Mouse (Mus musculus): ENCODE results near the gene Ankzf1. TPM values are rescaled to one million over a fixed set of nuclear protein-coding genes. Genes with fewer than 3 reads are reported as not detected.

Ankzf1 gene
- polyA plus RNA-seq, 1 experiment from 2014 or later: 24.6 TPM

DNA sequence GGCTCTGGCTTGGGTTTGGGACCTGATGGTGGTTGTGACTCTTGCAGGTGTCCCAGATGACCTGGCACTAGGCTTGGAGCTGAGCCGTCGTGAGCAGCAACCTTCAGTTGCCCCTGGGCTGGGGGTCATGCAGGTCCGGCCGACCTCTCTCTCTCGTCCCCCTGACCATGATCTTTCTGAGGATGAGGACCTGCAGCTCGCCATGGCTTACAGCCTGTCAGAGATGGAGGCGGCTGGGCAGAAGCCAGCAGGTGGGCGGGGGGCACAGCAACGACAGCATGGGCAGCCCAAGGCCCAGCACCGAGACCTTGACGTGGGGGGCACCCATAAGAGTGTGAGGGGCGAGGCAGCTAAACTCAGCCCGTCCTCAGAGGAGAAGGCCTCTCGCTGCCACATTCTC is 51.5 kb downstream of the Ankzf1 start:
- Histone ChIP-seq H3K27me3 (ENCODE audit: control insufficient read depth, insufficient read depth, low read depth, low read length) (no peaks in the 10 kb centered on the region), H3K4me1 (replicated peaks; ENCODE audit: control insufficient read depth, insufficient read depth, low read length) (peaks cover 10% of the 10 kb centered on the region), H3K4me3 (ENCODE audit: low read length) (no peak overlapping the region), H3K9ac (ENCODE audit: low read length) (no peak overlapping the region), H3K9me3 (ENCODE audit: control insufficient read depth, low read length) (no peaks in the 10 kb centered on the region), H3K4me2 (ENCODE audit: low read depth, low read length) (no peak overlapping the region), H3K27ac (ENCODE audit: low read length) (no peak overlapping the region), H3K36me3 (ENCODE audit: control insufficient read depth, insufficient read depth, low read length) (peaks cover 3% of the 10 kb centered on the region; the same call in 1 of the 2 replicates)
- 84% methylated on average over 14 of the region's 14 CpGs for WGBS
- no peak for ATAC-seq (ENCODE audit: low read depth)

DNA sequence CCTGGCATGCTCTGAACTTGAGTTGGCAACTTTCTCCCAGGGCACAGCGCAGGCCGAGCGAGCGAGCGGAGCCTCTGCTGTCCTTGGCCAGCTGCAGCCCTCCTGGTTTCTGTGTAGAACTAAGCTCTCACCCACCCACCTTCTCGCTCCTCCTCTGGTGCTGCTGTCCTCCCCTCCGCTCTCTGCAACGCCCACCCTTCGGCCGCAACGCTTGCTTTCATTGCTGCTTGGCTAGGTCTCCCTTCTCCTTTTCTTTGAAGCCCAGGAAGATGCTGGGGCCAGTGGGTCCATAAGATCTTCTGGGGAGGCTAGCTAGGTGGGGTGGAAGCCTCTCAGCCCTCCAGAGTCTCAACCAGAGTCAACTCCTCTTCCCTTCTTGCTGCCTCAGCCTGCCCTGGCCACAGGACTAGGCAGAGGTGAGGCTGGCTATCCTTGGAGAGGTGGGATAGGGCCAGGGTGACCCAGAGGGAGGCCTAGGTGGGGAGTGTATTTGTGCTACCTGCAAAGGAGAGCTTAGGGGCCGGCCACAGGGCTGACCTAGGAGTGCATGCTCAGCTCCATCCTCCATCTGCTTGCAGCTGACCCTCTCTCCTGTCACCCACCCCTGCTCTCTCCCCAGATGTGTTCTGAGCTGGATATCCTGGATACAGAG is 52.4 kb downstream of the Ankzf1 start:
- H3K36me3 ChIP-seq (ENCODE audit: control insufficient read depth, insufficient read depth, low read length): peaks cover 3% of the 10 kb centered on the region; the same call in 1 of the 2 replicates
- H3K27me3 ChIP-seq (ENCODE audit: control insufficient read depth, insufficient read depth, low read depth, low read length): no peaks in the 10 kb centered on the region
- no peak overlapping the region for H3K9ac ChIP-seq (ENCODE audit: low read length)
- 89% methylated on average over 12 of the region's 12 CpGs for WGBS
- no peak overlapping the region for H3K4me2 ChIP-seq (ENCODE audit: low read depth, low read length)
- H3K4me1 ChIP-seq (replicated peaks; ENCODE audit: control insufficient read depth, insufficient read depth, low read length): peaks cover 11% of the 10 kb centered on the region
- H3K4me3 ChIP-seq (ENCODE audit: low read length): no peak overlapping the region
- H3K27ac ChIP-seq (ENCODE audit: low read length): no peak overlapping the region
- no peaks in the 10 kb centered on the region for H3K9me3 ChIP-seq (ENCODE audit: control insufficient read depth, low read length)
- ATAC-seq (ENCODE audit: low read depth): peak; percentile 11; the same call in 1 of the 2 replicates

DNA sequence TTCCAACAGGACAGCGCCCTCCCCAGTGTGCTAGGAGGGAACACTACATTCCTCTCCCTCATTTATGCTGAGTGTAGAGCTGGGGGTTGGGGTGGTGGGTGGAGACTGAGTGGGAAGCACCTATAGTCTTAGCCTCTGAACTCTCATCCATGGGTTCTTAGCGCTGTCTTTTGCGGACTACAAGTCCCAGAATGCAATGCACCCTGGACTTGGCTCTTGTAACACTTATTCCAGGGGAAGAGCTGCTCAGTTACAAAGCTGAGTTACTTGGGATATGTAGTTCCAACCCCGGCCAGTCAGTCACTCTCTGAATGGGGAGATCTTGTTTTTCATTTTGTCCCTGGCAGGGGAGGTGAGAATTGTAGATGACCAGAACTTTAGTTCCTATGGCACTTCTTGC is 52.9 kb downstream of the Ankzf1 start:
- H3K4me3 ChIP-seq (ENCODE audit: low read length): no peak overlapping the region
- H3K27me3 ChIP-seq (ENCODE audit: control insufficient read depth, insufficient read depth, low read depth, low read length): no peaks in the 10 kb centered on the region
- H3K4me1 ChIP-seq (replicated peaks; ENCODE audit: control insufficient read depth, insufficient read depth, low read length): peaks cover 11% of the 10 kb centered on the region
- no peaks in the 10 kb centered on the region for H3K9me3 ChIP-seq (ENCODE audit: control insufficient read depth, low read length)
- peaks cover 3% of the 10 kb centered on the region; the same call in 1 of the 2 replicates for H3K36me3 ChIP-seq (ENCODE audit: control insufficient read depth, insufficient read depth, low read length)
- no peak overlapping the region for H3K27ac ChIP-seq (ENCODE audit: low read length)
- peak; percentile 72 for ATAC-seq (ENCODE audit: low read depth)
- H3K9ac ChIP-seq (ENCODE audit: low read length): no peak overlapping the region
- no peak overlapping the region for H3K4me2 ChIP-seq (ENCODE audit: low read depth, low read length)
- 26% methylated on average over 4 of the region's 4 CpGs for WGBS

DNA sequence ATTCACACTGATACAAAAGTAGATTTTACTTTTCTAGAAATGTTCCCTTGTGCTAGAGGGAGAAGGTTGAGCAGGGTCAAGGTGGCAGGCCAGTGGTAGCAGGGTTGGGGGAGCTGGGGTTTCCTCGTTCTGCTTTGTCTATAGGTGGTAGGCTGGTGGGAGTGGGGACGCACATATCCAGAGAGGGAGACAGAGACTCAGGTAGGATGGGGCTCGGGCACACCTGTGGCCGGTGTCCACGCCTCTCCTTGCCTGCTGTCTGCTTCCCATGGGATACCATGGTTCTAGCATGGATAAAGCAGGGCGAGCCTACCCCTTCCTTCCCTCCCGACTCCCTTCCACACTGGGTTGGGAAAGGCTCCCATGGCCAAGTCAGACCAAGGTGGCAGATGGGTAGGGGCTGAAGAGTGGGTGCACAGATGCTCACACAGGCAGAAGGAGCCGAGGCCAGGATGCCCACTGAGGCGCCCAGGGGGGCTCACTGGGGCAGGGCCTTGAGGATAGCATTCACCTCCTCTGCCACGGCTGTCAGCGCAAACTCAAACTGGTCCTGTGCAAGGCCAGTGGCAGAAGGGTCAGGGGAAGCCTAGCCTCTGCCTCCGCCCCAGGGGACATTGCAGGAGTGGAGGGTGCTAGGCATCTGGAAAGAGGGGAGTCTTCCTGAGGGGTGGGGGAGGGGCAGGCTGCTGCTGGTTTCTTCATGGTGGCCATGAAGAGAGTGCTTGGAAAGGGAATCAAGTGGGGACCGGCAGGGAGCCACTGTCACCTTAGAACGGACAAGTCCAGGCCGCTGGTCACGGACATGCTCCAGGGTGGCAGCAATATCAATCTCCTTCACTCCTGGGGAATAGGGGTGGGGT is 55.4 kb downstream of the Ankzf1 start:
- no peak overlapping the region for H3K4me3 ChIP-seq (ENCODE audit: low read length)
- peak overlapping the region; percentile 8; the same call in 1 of the 2 replicates for H3K9ac ChIP-seq (ENCODE audit: low read length)
- peaks cover 13% of the 10 kb centered on the region for H3K4me1 ChIP-seq (replicated peaks; ENCODE audit: control insufficient read depth, insufficient read depth, low read length)
- no peak overlapping the region for H3K4me2 ChIP-seq (ENCODE audit: low read depth, low read length)
- H3K27me3 ChIP-seq (ENCODE audit: control insufficient read depth, insufficient read depth, low read depth, low read length): no peaks in the 10 kb centered on the region
- no peak for ATAC-seq (ENCODE audit: low read depth)
- peaks cover 3% of the 10 kb centered on the region; the same call in 1 of the 2 replicates for H3K36me3 ChIP-seq (ENCODE audit: control insufficient read depth, insufficient read depth, low read length)
- no peaks in the 10 kb centered on the region for H3K9me3 ChIP-seq (ENCODE audit: control insufficient read depth, low read length)
- 76% methylated on average over 16 of the region's 16 CpGs for WGBS
- no peak overlapping the region for H3K27ac ChIP-seq (ENCODE audit: low read length)

DNA sequence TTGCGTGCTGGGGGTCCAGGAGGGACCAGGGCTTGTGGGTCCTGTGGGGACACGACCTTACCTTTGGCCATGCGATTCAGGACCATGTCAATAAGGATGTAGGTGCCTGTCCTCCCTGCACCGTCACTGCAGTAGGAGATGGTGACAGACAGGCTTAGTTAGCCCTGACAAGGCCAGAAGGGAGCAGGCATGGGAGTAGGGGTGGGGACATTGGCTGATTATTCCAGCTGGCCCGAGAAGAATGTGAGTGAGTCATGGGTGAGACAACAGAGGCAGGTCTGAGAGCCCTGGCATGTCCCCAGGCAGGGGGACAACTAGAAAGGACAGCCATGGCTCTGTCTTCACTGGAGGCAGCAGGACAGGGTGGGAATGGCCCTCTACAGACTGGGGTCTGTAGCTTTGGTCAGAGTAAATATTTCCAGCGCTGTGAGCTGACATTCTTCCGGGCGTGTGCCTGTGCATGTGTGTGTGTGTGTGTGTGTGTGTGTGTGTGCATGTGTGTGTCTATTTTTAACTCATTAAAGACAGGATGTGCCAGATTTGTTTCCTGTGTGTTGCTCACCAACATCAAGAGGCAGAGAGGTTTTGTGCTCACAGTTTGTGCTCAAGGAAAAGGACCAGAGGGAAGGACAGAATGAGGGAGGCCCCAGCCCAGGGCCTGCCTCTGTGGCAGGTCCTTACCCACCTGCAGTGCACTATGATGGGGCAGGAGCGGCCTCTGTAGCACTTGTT is 56.3 kb downstream of the Ankzf1 start:
- Histone ChIP-seq H3K9me3 (ENCODE audit: control insufficient read depth, low read length) (no peaks in the 10 kb centered on the region), H3K27me3 (ENCODE audit: control insufficient read depth, insufficient read depth, low read depth, low read length) (no peaks in the 10 kb centered on the region), H3K4me1 (replicated peaks; ENCODE audit: control insufficient read depth, insufficient read depth, low read length) (peaks cover 13% of the 10 kb centered on the region), H3K4me2 (ENCODE audit: low read depth, low read length) (no peak overlapping the region), H3K36me3 (ENCODE audit: control insufficient read depth, insufficient read depth, low read length) (peaks cover 3% of the 10 kb centered on the region; the same call in 1 of the 2 replicates), H3K4me3 (ENCODE audit: low read length) (no peak overlapping the region), H3K9ac (ENCODE audit: low read length) (peak overlapping the region; percentile 40; the same call in 1 of the 2 replicates), H3K27ac (ENCODE audit: low read length) (peak overlapping the region; percentile 39)
- WGBS: 28% methylated on average over 9 of the region's 9 CpGs
- ATAC-seq (ENCODE audit: low read depth): peak; percentile 56

Small RNA genes lying within 50 kb of the gene (microRNA-seq; reads per million reads assigned to microRNA genes)
- not detected for gene Gm27943

Other genes with a start within 250 kb of the Ankzf1 start
- 0.18 and 0.21 TPM in 2 replicates for gene Ihh, start 240.5 kb upstream of the Ankzf1 start, polyA plus RNA-seq (2015; fragmentation: Nextera tagmentation; extraction: Ambion mirVana)
- gene Nhej1, start 67.0 kb upstream of the Ankzf1 start, polyA plus RNA-seq (2015; fragmentation: Nextera tagmentation; extraction: Ambion mirVana): 10.4 and 10.5 TPM in 2 replicates
- 0.33 and 0.36 TPM in 2 replicates for gene Slc23a3, start 58.3 kb upstream of the Ankzf1 start, polyA plus RNA-seq (2015; fragmentation: Nextera tagmentation; extraction: Ambion mirVana)
- 44.8 and 50.1 TPM in 2 replicates for gene Cnppd1, start 49.4 kb upstream of the Ankzf1 start, polyA plus RNA-seq (2015; fragmentation: Nextera tagmentation; extraction: Ambion mirVana)
- gene Retreg2, start 49.4 kb upstream of the Ankzf1 start, polyA plus RNA-seq (2015; fragmentation: Nextera tagmentation; extraction: Ambion mirVana): 44.5 and 46.9 TPM in 2 replicates
- 42.9 and 46.1 TPM in 2 replicates for gene Zfand2b, start 23.5 kb upstream of the Ankzf1 start, polyA plus RNA-seq (2015; fragmentation: Nextera tagmentation; extraction: Ambion mirVana)
- gene Abcb6, start 11.8 kb upstream of the Ankzf1 start, polyA plus RNA-seq (2015; fragmentation: Nextera tagmentation; extraction: Ambion mirVana): 16.3 and 18.8 TPM in 2 replicates
- 26.4 and 29.1 TPM in 2 replicates for gene Atg9a, start within 50 bp of the Ankzf1 start, polyA plus RNA-seq (2015; fragmentation: Nextera tagmentation; extraction: Ambion mirVana)
- gene Glb1l, start 18.7 kb downstream of the Ankzf1 start, polyA plus RNA-seq (2015; fragmentation: Nextera tagmentation; extraction: Ambion mirVana): 19.6 and 21.6 TPM in 2 replicates
- gene Stk16, start 18.7 kb downstream of the Ankzf1 start, polyA plus RNA-seq (2015; fragmentation: Nextera tagmentation; extraction: Ambion mirVana): 122 and 127 TPM in 2 replicates
- 51.5 and 58.8 TPM in 2 replicates for gene Tuba4a, start 27.7 kb downstream of the Ankzf1 start, polyA plus RNA-seq (2015; fragmentation: Nextera tagmentation; extraction: Ambion mirVana)
- not detected in 2 replicates for gene A630095N17Rik, start 40.0 kb downstream of the Ankzf1 start, polyA plus RNA-seq (2015; fragmentation: Nextera tagmentation; extraction: Ambion mirVana)
- gene Dnajb2, start 44.3 kb downstream of the Ankzf1 start, polyA plus RNA-seq (2015; fragmentation: Nextera tagmentation; extraction: Ambion mirVana): 27.6 and 32.7 TPM in 2 replicates
- 0.63 and 0.78 TPM in 2 replicates for gene Ptprn, start 72.4 kb downstream of the Ankzf1 start, polyA plus RNA-seq (2015; fragmentation: Nextera tagmentation; extraction: Ambion mirVana)
- 1.6 and 2.1 TPM in 2 replicates for gene Resp18, start 86.3 kb downstream of the Ankzf1 start, polyA plus RNA-seq (2015; fragmentation: Nextera tagmentation; extraction: Ambion mirVana)
- gene Dnpep, start 125.8 kb downstream of the Ankzf1 start, polyA plus RNA-seq (2015; fragmentation: Nextera tagmentation; extraction: Ambion mirVana): 118 and 122 TPM in 2 replicates
- gene Des, start 168.2 kb downstream of the Ankzf1 start, polyA plus RNA-seq (2015; fragmentation: Nextera tagmentation; extraction: Ambion mirVana): 57.1 and 64.0 TPM in 2 replicates
- 38.5 and 38.9 TPM in 2 replicates for gene Speg, start 183.1 kb downstream of the Ankzf1 start, polyA plus RNA-seq (2015; fragmentation: Nextera tagmentation; extraction: Ambion mirVana)
- 80.5 and 92.4 TPM in 2 replicates for gene Gmppa, start 243.8 kb downstream of the Ankzf1 start, polyA plus RNA-seq (2015; fragmentation: Nextera tagmentation; extraction: Ambion mirVana)

Measured in lung, embryonic 16.5 days (tissue).